Mouse (Mus musculus) CH12.LX (cell line): ENCODE measurements around the gene Ccnt1. TPM values are rescaled to one million over a fixed set of nuclear protein-coding genes. Genes with fewer than 3 reads are reported as not detected.

Experiments used
- DNase-seq: peaks from one replicate; pipeline ENCODE4 v3.0.0-alpha.2; 2013; ENCODE audit errors: extremely low read depth
- H3K27ac ChIP-seq: 2 replicates; pipeline ENCODE4 v1.5.1; 2012; ENCODE audit warnings: low read depth, mild to moderate bottlenecking, control low read depth, moderate library complexity; ENCODE audit not compliant: insufficient read depth
- H3K27me3 ChIP-seq: replicated peaks from 2 replicates; pipeline ENCODE3; 2012; ENCODE audit warnings: inconsistent platforms
- H3K36me3 ChIP-seq, 2 experiments: replicated peaks in 1 of 2; 2 replicates each; pipeline versions ENCODE3 to v1.6.1; 2012; ENCODE audit warnings: inconsistent platforms in 1 of 2, low read length in 1 of 2, mild to moderate bottlenecking in 1 of 2, mixed read lengths in 1 of 2, moderate library complexity in 1 of 2; ENCODE audit not compliant: control insufficient read depth in 1 of 2, insufficient read depth in 1 of 2
- H3K4me1 ChIP-seq, 2 experiments: 2 replicates each; pipeline ENCODE4 v1.6.1; 2012; ENCODE audit warnings: inconsistent platforms in 1 of 2, moderate library complexity in 1 of 2; ENCODE audit not compliant: insufficient read depth in 2 of 2, control insufficient read depth in 1 of 2
- H3K4me2 ChIP-seq: 2 replicates; pipeline ENCODE4 v1.6.1; 2012; ENCODE audit warnings: low read depth, mild to moderate bottlenecking, control low read depth; ENCODE audit not compliant: poor library complexity, insufficient read depth, severe bottlenecking
- H3K4me3 ChIP-seq, 3 experiments: fragments of 150-350 bp in 1 of 3; sonication (generic) in 1 of 3; replicated peaks in 1 of 3; 2 replicates each; pipeline versions ENCODE3 to v1.5.1; 2011 to 2012; ENCODE audit warnings: low read depth in 2 of 3, low read length in 2 of 3, mild to moderate bottlenecking in 2 of 3, moderate library complexity in 2 of 3, control low read depth in 1 of 3, improper control_type of control experiment in 1 of 3, inconsistent platforms in 1 of 3, mixed read lengths in 1 of 3; ENCODE audit not compliant: poor library complexity in 1 of 3
- H3K79me2 ChIP-seq: replicated peaks from 2 replicates; pipeline ENCODE4 v1.6.1; 2012; ENCODE audit warnings: mild to moderate bottlenecking, moderate library complexity; ENCODE audit not compliant: control insufficient read depth, poor library complexity, insufficient read depth, severe bottlenecking; ENCODE audit errors: extremely low read depth
- H3K9ac ChIP-seq: 2 replicates; pipeline ENCODE4 v1.6.1; 2012; ENCODE audit warnings: low read depth, mild to moderate bottlenecking, control low read depth, moderate library complexity; ENCODE audit not compliant: insufficient read depth
- H3K9me3 ChIP-seq: replicated peaks from 2 replicates; pipeline ENCODE3; 2012; ENCODE audit warnings: low read length, inconsistent platforms, mixed read lengths
- CHD1 ChIP-seq: IDR thresholded peaks from 2 replicates; pipeline ENCODE4 v1.6.1; 2012; ENCODE audit warnings: low read depth, low read length, improper control_type of control experiment, inconsistent platforms
- CTCF ChIP-seq, 2 experiments: IDR thresholded peaks in 1 of 2; conservative IDR thresholded peaks in 1 of 2; 2 replicates each; pipeline ENCODE4 v1.5.1; 2011 to 2012; ENCODE audit warnings: low read depth in 2 of 2, low read length in 2 of 2, improper control_type of control experiment in 1 of 2, inconsistent platforms in 1 of 2, mild to moderate bottlenecking in 1 of 2, moderate library complexity in 1 of 2
- EP300 ChIP-seq: IDR thresholded peaks from 2 replicates; pipeline ENCODE4 v1.6.1; 2011; ENCODE audit warnings: low read length, improper control_type of control experiment
- ETS1 ChIP-seq: conservative IDR thresholded peaks from 2 replicates; pipeline ENCODE4 v1.6.1; 2012; ENCODE audit warnings: low read depth, mild to moderate bottlenecking, inconsistent platforms, low read length, improper control_type of control experiment, moderate library complexity
- JUN ChIP-seq: IDR thresholded peaks from 2 replicates; pipeline ENCODE4 v1.6.1; 2011; ENCODE audit warnings: low read depth, mild to moderate bottlenecking, low read length, improper control_type of control experiment, moderate library complexity; ENCODE audit not compliant: insufficient read depth
- JUND ChIP-seq: conservative IDR thresholded peaks from 2 replicates; pipeline ENCODE4 v1.6.1; 2011; ENCODE audit warnings: low read depth, low read length, improper control_type of control experiment
- MAX ChIP-seq: IDR thresholded peaks from 2 replicates; pipeline ENCODE4 v1.6.1; 2011; ENCODE audit warnings: low read length, improper control_type of control experiment
- MAZ ChIP-seq: IDR thresholded peaks from 2 replicates; pipeline ENCODE4 v1.6.1; 2012; ENCODE audit warnings: low read depth, mild to moderate bottlenecking, inconsistent platforms, low read length, improper control_type of control experiment, moderate library complexity
- POLR2A ChIP-seq: IDR thresholded peaks from 2 replicates; pipeline ENCODE4 v1.6.1; 2011; ENCODE audit warnings: low read depth, mild to moderate bottlenecking, improper control_type of control experiment, low read length
- SIN3A ChIP-seq: IDR thresholded peaks from 2 replicates; pipeline ENCODE4 v1.6.1; 2012; ENCODE audit warnings: low read length, improper control_type of control experiment, inconsistent platforms
- TCF12 ChIP-seq: IDR thresholded peaks from 2 replicates; pipeline ENCODE4 v1.6.1; 2014; ENCODE audit warnings: low read depth, mild to moderate bottlenecking, inconsistent platforms, low read length, improper control_type of control experiment
- USF1 ChIP-seq: IDR thresholded peaks from 2 replicates; pipeline ENCODE4 v1.6.1; 2014; ENCODE audit warnings: low read depth, mild to moderate bottlenecking, inconsistent platforms, low read length, improper control_type of control experiment
- ZC3H11A ChIP-seq: IDR thresholded peaks from 2 replicates; pipeline ENCODE4 v1.6.1; 2012; ENCODE audit warnings: low read depth, mild to moderate bottlenecking, inconsistent platforms, low read length, improper control_type of control experiment
- ZNF384 ChIP-seq: IDR thresholded peaks from 2 replicates; pipeline ENCODE4 v1.6.1; 2012; ENCODE audit warnings: low read depth, low read length, improper control_type of control experiment, inconsistent platforms
- dilution Hi-C: fragments of 300-500 bp; cut with MboI; formaldehyde crosslinking; loops from 2 replicates; pipeline ENCODE4 v1.14.3; 2020; ENCODE audit warnings: low sequenced_read_pairs; ENCODE audit not compliant: extremely low pct_unique_long_range_greater_than_20kb, extremely low pct_ligation_motif_present
- in situ Hi-C: fragments of 300-500 bp; cut with MboI; formaldehyde crosslinking; loops from 3 replicates; pipeline ENCODE4 v1.14.3; 2019; ENCODE audit warnings: low sequenced_read_pairs, low pct_ligation_motif_present, low pct_unique_long_range_greater_than_20kb, mixed read lengths
- polyA plus RNA-seq: library from polyadenylated mRNA; unstranded; fragments of >175 nt; gene quantifications from 2 replicates; pipeline ENCODE4 v1.2.1, GENCODE M21; 2012; ENCODE audit warnings: low read depth; ENCODE audit not compliant: insufficient read length
- total RNA-seq, 2 experiments: library from RNA; depleted of rRNA; stranded (reverse); fragments of 300-350 nt in 1 of 2; fragments of >200 nt in 1 of 2; gene quantifications; 2 replicates each; pipeline ENCODE4 v1.2.3; 2012 to 2014

Gene Ccnt1
- total and polyA plus RNA-seq, 3 experiments = 36.8 to 73.3 (median 41.3) TPM

DNA sequence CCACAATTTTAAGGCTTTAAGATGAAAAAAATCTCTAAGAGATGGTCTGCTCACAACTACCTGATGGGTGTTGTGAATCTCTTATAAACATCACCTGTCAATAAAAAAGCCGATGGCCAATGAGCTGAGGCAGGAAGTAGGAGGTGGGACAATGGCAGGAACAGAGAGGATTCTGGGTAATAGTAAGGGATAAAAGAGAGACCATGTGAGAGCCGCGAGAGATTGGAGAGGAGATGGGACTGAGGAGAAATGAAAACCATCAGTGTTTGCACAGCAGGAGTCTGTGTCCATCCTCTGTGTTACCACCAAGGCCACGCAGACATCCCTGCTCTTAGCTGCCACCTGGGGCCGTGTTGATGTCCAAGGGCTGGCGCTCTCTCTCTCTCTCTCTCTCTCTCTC is 63.4 kb downstream of the Ccnt1 start:
- Histone ChIP-seq H3K4me3 (no peak overlapping the region), H3K79me2 (no peaks in the 10 kb centered on the region), H3K27ac (no peak overlapping the region), H3K36me3 (no peaks in the 10 kb centered on the region), H3K4me2 (no peak overlapping the region), H3K4me1 (peaks cover 6 to 27% of the 10 kb centered on the region in 2 experiments), H3K9ac (no peak overlapping the region), H3K9me3 (peaks cover 2% of the 10 kb centered on the region), H3K27me3 (no peaks in the 10 kb centered on the region)
- DNase-seq = no peak
- dilution Hi-C loops (no loop called here), in situ Hi-C loops (loop anchor here (10.0 kb wide), 1 partner anchor 323 kb away; no protein-coding TSS in a partner anchor)
- TF ChIP-seq MAZ (no peak), EP300 (no peak), JUN (no peak), MAX (no peak), ZNF384 (no peak), SIN3A (no peak), ETS1 (no peak), POLR2A (no peak), ZC3H11A (no peak)

DNA sequence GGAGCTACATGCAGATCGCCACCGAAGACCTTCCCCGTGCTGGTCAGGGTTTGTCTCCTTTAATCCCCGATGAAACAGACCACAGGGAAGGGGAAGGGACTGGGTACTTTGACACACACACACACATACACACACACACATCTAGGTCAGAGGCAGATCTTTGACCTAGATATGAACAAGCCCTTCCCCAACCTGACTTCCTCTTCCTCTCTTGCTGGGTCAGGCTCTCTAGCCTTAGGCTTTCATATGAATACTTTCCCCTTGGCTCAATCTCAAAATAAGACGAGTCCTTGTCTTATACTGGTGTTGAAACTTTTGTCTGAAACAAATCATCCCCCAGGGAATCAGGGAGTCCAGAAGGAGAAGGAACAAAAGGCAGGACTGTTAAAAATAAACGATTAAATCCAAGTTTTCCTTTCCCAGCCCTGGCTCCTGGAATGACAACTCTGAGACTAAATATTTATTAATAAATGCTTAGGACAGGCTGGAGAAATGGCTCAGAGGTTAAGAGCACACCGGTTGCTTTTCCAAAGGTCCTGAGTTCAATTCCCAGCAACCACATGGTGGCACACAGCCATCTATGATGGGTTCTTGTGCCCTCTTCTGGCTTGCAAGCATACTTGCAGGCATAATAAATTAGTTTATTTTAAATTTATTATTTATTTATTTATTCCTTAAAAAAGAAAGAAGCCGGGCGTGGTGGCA is 64.3 kb downstream of the Ccnt1 start:
- H3K79me2 ChIP-seq = no peaks in the 10 kb centered on the region
- H3K9ac ChIP-seq = no peak overlapping the region
- dilution Hi-C loops = no loop called here
- no peaks in the 10 kb centered on the region for H3K36me3 ChIP-seq
- peaks cover 5 to 17% of the 10 kb centered on the region in 2 experiments for H3K4me1 ChIP-seq
- no peak overlapping the region for H3K4me3 ChIP-seq
- H3K9me3 ChIP-seq = peaks cover 2% of the 10 kb centered on the region
- in situ Hi-C loops = loop anchor here (10.0 kb wide), 1 partner anchor 322 kb away; no protein-coding TSS in a partner anchor
- DNase-seq = no peak
- no peak overlapping the region for H3K4me2 ChIP-seq
- no peaks in the 10 kb centered on the region for H3K27me3 ChIP-seq
- TF ChIP-seq JUND (no peak), CHD1 (no peak), ETS1 (no peak), CTCF (conservative IDR thresholded peaks at IDR 0.05 in 1 of 2, IDR thresholded peaks at IDR 0.05 in 1 of 2; ENCODE audit: low read depth in 2 of 2, low read length in 2 of 2) (peak in 1 of 2 experiments; percentile 26; a peak in 2 of 4 replicates), MAX (no peak), TCF12 (no peak), USF1 (no peak)
- no peak overlapping the region for H3K27ac ChIP-seq
